Mouse (Mus musculus) gonadal fat pad, adult 2 months (tissue): ENCODE results near the gene Galnt12. TPM values are rescaled to one million over a fixed set of nuclear protein-coding genes. Genes with fewer than 3 reads are reported as not detected.

ENCODE experiments used
- DNase-seq: peaks from one replicate; pipeline ENCODE4 v3.0.0-alpha.2; 2012; ENCODE audit warnings: low read depth
- polyA plus RNA-seq: library from polyadenylated mRNA; depleted of rRNA; stranded (reverse); fragments of >200 nt; gene quantifications from 2 replicates; pipeline ENCODE4 v1.2.3, GENCODE M21; 2012; rRNA removed

Gene Galnt12
- polyA plus RNA-seq, 1 experiment, result 34.0 TPM

- DNase-seq, result no peak
Measured at GRCm38 (mm10) chr4:47150806-47151205, 59.1 kb downstream of the Galnt12 start.

GRCm38 (mm10) chr4:47151553-47152183, 60.0 kb downstream of the Galnt12 start:
- DNase-seq, result peak; percentile 31

- DNase-seq, result no peak
Measured at GRCm38 (mm10) chr4:47161103-47161755, 69.5 kb downstream of the Galnt12 start.

- no peak for DNase-seq
Measured at GRCm38 (mm10) chr4:47161756-47162587, 70.3 kb downstream of the Galnt12 start.

- DNase-seq, result no peak
Measured at GRCm38 (mm10) chr4:47172314-47172713, 80.6 kb downstream of the Galnt12 start.

Other genes starting within 250 kb of the Galnt12 start
- gene Gabbr2, start 100.0 kb upstream of the Galnt12 start, polyA plus RNA-seq, result 0.38 and 0.51 TPM in 2 replicates
- 10.8 and 12.2 TPM in 2 replicates for gene Anks6, start 34.5 kb upstream of the Galnt12 start, polyA plus RNA-seq
- gene Col15a1, start 116.3 kb downstream of the Galnt12 start, polyA plus RNA-seq, result 217 and 360 TPM in 2 replicates